Mouse (Mus musculus) lung, embryonic 16.5 days (tissue): ENCODE data around the gene Znrd1. TPM values are rescaled to one million over a fixed set of nuclear protein-coding genes. Genes with fewer than 3 reads are reported as not detected.
A peak's percentile ranks its signal among the peaks of the same experiment; 100 is the strongest.

Experiments
- ATAC-seq: fragments of 200-750 bp; cut with Nextera tagmentation; 2 replicates; pipeline ENCODE4 v1.8.0; 2017; ENCODE audit warnings: low read depth, mild to moderate bottlenecking, moderate library complexity
- H3K27ac ChIP-seq: fragments of 300-500 bp; sonication (generic); 2 replicates; pipeline ENCODE4 v1.5.1; 2014; ENCODE audit warnings: mild to moderate bottlenecking, control low read depth, low read length
- H3K27me3 ChIP-seq: fragments of 300-500 bp; sonication (generic); 2 replicates; pipeline ENCODE4 v1.6.1; 2014; ENCODE audit warnings: low read depth, low read length, mixed read lengths; ENCODE audit not compliant: control insufficient read depth, insufficient read depth
- H3K36me3 ChIP-seq: fragments of 300-500 bp; sonication (generic); 2 replicates; pipeline ENCODE4 v1.6.1; 2014; ENCODE audit warnings: low read length; ENCODE audit not compliant: control insufficient read depth, insufficient read depth
- H3K4me1 ChIP-seq: fragments of 300-500 bp; sonication (generic); replicated peaks from 2 replicates; pipeline ENCODE4 v1.6.1; 2014; ENCODE audit warnings: low read length, mixed read lengths; ENCODE audit not compliant: control insufficient read depth, insufficient read depth
- H3K4me2 ChIP-seq: fragments of 300-500 bp; sonication (generic); 2 replicates; pipeline ENCODE4 v1.6.1; 2014; ENCODE audit warnings: low read depth, low read length, control low read depth
- H3K4me3 ChIP-seq: fragments of 300-500 bp; sonication (generic); 2 replicates; pipeline ENCODE4 v1.5.1; 2014; ENCODE audit warnings: mild to moderate bottlenecking, low read length, control low read depth
- H3K9ac ChIP-seq: fragments of 300-500 bp; sonication (generic); 2 replicates; pipeline ENCODE4 v1.6.1; 2014; ENCODE audit warnings: low read length, control low read depth
- H3K9me3 ChIP-seq: fragments of 300-500 bp; sonication (generic); 2 replicates; pipeline ENCODE4 v1.6.1; 2016; ENCODE audit warnings: low read length; ENCODE audit not compliant: control insufficient read depth
- WGBS: fragments of 180-500 bp; shearing (Covaris S2); extraction: QIAGEN DNeasy Blood & Tissue Kit; methylation state at CpG from one replicate; pipeline ENCODE4 v1.1.7; 2014; 5-methylcytosine and 5-hydroxymethylcytosine counted together
- polyA plus RNA-seq: library from polyadenylated mRNA; unstranded; fragments of >200 nt; fragmentation: Nextera tagmentation; extraction: Ambion mirVana; gene quantifications from 2 replicates; pipeline ENCODE4 v1.2.1, GENCODE M21; 2015

The Znrd1 gene
- polyA plus RNA-seq, 1 experiment from 2014 or later, result 96.4 TPM

DNA sequence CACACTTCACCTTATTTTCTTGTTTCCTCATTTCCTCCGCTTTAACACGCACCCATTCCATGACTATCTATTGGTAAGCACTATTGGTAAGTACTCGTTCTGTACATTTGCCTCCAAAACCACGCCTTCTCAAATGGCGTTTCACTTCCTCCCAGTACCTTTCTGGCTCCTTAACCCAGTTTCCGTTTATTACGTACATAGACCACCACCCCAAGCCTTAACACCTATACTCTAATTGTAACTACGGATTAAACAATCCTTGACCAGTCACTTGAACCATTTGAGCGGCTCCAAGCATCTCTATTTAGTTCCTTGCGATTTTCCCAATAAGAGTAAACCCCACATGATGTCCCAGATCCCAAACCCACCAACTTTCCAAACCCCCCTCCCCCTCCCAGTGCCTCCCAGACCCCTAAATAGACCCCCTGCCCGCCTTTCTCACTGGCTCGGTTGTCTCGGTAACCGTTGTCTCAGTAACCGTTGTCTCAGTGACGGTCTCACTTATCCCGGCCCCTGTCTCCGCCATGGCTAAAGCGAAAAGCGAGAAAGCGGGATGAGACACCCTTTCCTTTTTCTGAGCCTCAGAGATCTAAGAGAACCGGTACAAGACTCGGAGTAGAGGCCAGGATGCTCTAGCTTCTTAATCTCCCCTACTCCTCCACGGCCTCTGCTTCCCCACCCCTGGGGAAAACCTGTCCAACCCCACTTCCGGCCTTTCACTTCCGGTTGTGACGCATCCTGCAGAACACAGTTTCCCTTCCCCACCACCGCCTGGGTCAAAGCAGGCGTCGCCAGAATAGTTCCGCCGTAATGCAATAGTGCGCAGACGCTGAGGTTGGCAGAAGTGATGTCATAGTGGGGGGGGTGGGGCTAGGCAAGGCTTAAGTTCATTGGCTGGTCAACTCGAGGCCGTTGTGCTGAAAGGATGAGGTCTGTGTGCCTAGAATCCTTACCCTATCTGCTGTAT, 7.1 kb downstream of the Znrd1 start, which contains the start of gene Ppp1r11:
TSS of gene Ppp1r11 (minus strand) at position 761 of the 967 bp plus-strand sequence.
- H3K27me3 ChIP-seq, result peaks cover 5% of the 10 kb centered on the region
- H3K9ac ChIP-seq, result peak within 1 kb of the TSS; percentile 87
- peak; percentile 97 for ATAC-seq
- H3K4me2 ChIP-seq, result peak within 1 kb of the TSS; percentile 90
- peak within 1 kb of the TSS; percentile 53 for H3K27ac ChIP-seq
- peaks cover 20% of the 10 kb centered on the region for H3K36me3 ChIP-seq
- H3K9me3 ChIP-seq, result no peaks in the 10 kb centered on the region
- peak within 1 kb of the TSS; percentile 90 for H3K4me3 ChIP-seq
- peaks cover 21% of the 10 kb centered on the region for H3K4me1 ChIP-seq
- 2% methylated on average over 36 of the region's 36 CpGs for WGBS

DNA sequence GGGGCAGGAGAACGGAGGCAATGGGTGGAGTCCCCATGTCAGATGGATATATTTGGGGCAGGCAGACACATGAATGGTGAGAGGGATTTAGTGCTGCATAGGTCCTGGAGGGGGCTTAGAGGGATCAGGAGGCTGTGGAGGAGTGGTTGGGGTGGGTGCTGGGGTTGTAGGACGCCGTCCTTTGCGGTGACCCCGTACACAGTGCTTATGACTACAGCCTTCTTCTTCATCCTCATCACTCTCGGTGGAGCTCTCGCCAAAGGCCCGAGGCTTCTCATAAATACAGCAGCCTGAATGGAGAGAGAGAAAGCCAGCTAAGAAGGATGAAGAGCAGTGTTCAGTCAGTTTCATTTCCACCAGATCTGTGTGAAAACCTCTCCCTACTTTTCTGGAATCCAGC, 9.1 kb downstream of the Znrd1 start:
- ATAC-seq, result no peak
- 90% methylated on average over 8 of the region's 8 CpGs for WGBS
- H3K4me1 ChIP-seq, result peaks cover 21% of the 10 kb centered on the region

DNA sequence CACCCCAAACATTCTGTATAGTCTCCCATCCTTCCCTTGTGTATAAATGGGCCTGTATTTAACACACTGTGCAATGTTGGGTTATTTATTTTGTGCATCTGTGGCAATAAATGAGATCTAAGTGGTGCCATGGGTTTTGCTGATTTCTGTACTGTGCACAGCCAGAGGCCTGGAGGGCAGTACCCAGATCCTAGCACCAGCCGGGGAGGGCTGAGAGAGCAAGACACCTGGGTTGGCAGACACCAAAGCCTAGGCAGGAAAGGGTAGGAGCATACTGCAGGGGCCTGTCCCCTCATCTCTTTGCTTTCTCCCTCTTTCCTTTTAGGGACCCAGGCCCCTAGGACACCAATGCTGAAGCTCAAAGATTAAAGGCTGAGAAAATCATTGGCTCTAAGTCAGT, 10.1 kb downstream of the Znrd1 start:
- Histone ChIP-seq H3K9me3 (no peaks in the 10 kb centered on the region), H3K36me3 (peaks cover 13% of the 10 kb centered on the region), H3K4me2 (no peak overlapping the region), H3K4me3 (no peak overlapping the region), H3K27me3 (peaks cover 33% of the 10 kb centered on the region), H3K27ac (no peak overlapping the region), H3K4me1 (peaks cover 21% of the 10 kb centered on the region), H3K9ac (no peak overlapping the region)
- no peak for ATAC-seq
- 85% methylated on average over 1 of the region's 1 CpGs for WGBS

More for the DNA sequence above, 9.1 kb downstream of the Znrd1 start:
- Histone ChIP-seq H3K9ac (no peak overlapping the region), H3K27ac (no peak overlapping the region), H3K36me3 (peaks cover 15% of the 10 kb centered on the region), H3K9me3 (no peaks in the 10 kb centered on the region), H3K4me2 (no peak overlapping the region), H3K4me3 (no peak overlapping the region), H3K27me3 (peaks cover 25% of the 10 kb centered on the region)

DNA sequence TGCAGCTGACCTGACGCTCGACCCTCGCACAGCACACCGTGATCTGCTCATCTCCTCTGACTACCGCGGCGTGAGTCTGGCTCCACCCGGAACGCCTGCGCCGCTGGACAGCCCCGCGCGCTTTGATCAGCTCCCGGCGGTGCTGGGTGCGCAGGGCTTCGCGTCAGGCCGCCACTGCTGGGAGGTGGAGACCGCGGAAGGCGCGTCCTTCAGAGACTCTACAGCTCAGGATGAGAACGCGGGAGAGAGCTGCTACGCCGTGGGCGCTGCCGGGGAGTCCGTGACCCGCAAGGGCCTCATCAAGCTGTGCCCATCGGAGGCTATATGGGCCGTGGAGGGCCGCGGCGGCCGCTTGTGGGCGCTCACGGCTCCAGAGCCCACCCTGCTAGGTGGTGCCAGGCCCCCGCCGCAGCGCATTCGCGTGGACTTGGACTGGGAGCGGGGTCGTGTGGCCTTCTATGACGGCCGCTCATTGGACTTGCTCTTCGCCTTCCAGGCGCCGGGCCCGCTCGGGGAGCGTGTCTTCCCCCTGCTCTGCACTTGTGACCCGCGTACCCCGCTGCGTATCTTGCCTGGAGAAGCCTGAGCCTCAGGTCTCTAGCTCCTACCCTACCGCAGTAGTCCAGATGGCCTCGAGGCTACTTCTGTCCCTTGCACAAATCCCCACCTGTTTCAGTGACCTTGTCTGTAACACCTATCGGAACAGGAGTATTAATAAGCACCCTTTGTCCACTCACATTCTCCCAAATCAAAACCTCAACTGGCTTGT, 11.1 kb downstream of the Znrd1 start:
- WGBS, result under 1% methylated on average over 62 of the region's 62 CpGs
- Histone ChIP-seq H3K27me3 (peaks cover 43% of the 10 kb centered on the region), H3K4me3 (peak overlapping the region; percentile 58), H3K4me1 (peaks cover 26% of the 10 kb centered on the region), H3K9ac (peak overlapping the region; percentile 79), H3K27ac (no peak overlapping the region), H3K9me3 (no peaks in the 10 kb centered on the region), H3K4me2 (peak overlapping the region; percentile 98), H3K36me3 (peaks cover 13% of the 10 kb centered on the region)
- ATAC-seq, result peak; percentile 32

DNA sequence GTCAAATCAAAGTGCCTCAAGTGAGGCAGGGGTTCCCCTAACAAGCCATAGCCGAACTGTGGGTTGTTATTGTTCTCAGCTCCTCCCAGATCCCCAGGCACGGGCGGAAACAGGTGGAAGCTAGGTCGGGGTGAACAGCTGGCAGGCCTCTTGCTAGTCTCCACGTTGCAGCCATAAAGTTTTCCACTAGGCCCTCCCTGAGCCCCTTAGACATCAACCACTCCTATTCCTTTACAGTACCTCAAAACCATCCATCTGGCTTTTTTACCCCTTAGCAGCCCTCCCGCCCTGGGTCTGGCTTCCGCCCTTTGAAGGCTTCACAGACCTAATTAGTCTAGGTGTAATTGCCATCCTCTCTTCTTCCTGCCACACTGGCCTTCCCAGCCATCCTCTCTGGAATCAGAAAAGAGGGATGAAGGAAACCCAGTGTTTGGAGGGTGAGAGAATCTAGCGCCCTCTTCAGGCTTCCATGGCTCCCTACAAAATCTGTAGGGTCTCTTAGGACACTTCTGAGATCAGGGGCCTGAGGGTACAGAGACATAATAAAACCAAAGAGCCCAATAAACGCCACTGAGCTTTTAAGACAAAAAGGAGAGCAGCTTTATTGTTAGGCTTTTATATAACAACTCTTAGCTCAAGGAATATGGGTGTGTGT, 14.1 kb downstream of the Znrd1 start:
- no peak overlapping the region for H3K4me3 ChIP-seq
- 22% methylated on average over 9 of the region's 9 CpGs for WGBS

DNA sequence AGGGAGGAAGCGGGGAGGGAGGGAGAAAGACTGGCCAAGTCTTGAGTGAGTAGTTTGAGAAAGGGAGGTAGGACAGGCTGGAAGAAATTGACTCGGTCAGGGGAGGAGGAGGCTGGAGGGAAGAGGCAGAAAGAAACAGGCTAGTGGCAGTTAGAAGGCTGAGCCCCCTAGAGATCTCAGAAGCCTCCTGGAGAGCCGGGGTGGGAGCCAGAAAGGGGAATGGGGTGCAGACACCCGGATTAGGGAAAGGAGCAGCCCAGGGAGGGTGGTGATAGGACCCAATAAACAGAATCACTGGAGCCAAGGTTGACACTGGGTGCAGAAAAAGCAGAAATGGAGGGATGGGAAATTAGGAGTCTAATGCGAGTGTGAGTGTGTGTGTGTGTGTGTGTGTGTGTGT, 14.7 kb downstream of the Znrd1 start:
- H3K27ac ChIP-seq, result no peak overlapping the region

More for the DNA sequence above, 14.1 kb downstream of the Znrd1 start:
- Histone ChIP-seq H3K36me3 (peaks cover 10% of the 10 kb centered on the region), H3K9ac (no peak overlapping the region), H3K27me3 (peaks cover 48% of the 10 kb centered on the region), H3K4me2 (no peak overlapping the region), H3K9me3 (no peaks in the 10 kb centered on the region), H3K27ac (no peak overlapping the region), H3K4me1 (peaks cover 12% of the 10 kb centered on the region)
- no peak for ATAC-seq

DNA sequence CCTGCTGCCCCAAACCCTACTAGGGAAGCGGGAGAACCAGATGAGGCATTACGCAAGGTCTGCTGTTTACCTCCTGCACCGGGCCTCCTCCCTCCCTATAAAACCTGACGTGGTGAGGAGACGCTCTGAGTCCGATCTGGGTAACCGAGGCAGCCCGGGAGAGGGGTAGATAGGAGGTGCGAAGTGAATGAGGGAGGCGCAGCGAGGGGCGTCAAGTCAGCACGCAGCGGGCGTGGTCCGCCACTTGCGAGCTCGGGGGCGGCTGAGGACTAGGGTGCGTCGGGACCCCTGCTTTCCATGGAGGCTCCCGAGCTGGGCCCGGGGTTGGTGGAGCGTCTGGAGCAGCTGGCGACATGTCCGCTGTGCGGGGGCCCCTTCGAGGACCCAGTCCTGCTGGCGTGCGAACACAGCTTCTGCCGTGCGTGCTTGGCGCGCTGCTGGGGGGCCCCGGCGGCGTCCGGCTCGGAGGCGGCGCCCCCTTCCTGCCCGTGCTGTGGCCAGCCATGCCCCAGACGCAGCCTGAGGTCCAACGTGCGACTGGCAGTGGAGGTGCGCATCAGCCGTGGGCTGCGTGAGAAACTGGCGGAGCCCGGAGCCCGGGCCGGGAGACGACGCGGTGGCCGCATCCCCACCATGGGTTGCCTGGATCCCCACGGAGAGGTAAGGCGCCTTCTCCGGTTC, 15.4 kb downstream of the Znrd1 start, which contains the start of gene Rnf39:
TSS of gene Rnf39 (plus strand) at position 128 of the 681 bp plus-strand sequence.
- ATAC-seq, result peak; percentile 70
- Histone ChIP-seq H3K27ac (peak within 1 kb of the TSS; percentile 12; the same call in 1 of the 2 replicates), H3K36me3 (no peaks in the 10 kb centered on the region), H3K4me2 (peak within 1 kb of the TSS; percentile 75), H3K9me3 (no peaks in the 10 kb centered on the region), H3K4me1 (peaks cover 12% of the 10 kb centered on the region), H3K27me3 (peaks cover 48% of the 10 kb centered on the region), H3K9ac (peak within 1 kb of the TSS; percentile 53), H3K4me3 (peak within 1 kb of the TSS; percentile 48)
- WGBS, result 1% methylated on average over 58 of the region's 59 CpGs

More for the DNA sequence above, 14.7 kb downstream of the Znrd1 start:
- Histone ChIP-seq H3K9ac (no peak overlapping the region), H3K27me3 (peaks cover 48% of the 10 kb centered on the region), H3K4me1 (peaks cover 12% of the 10 kb centered on the region), H3K9me3 (no peaks in the 10 kb centered on the region), H3K4me2 (peak overlapping the region; percentile 75), H3K36me3 (peaks cover 5% of the 10 kb centered on the region), H3K4me3 (peak overlapping the region; percentile 48)
- ATAC-seq, result no peak
- 21% methylated on average over 5 of the region's 5 CpGs for WGBS

DNA sequence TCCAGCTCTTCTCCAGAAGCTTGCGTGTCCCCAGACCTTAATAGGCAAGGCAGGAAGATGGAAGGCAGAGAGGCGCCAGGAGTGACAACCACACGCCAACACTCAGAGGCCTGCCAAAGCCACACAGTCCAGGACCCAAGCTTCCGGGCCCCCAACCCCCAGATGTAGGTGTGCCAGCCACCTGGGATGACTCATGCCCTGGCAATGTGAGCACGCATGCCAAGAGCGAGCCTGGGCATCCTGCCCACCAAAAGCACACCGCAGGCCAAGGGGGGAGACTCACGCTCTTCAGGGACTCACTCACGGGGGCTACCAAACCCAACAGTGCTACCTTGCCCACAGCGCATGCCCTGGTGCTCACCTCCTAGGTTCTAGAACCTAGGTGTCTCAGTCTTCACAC, 16.0 kb downstream of the Znrd1 start:
- Histone ChIP-seq H3K4me3 (peak overlapping the region; percentile 48), H3K9ac (peak overlapping the region; percentile 53), H3K27ac (0 out of 2 replicates have a peak overlapping the region, but pooled peaks have one; percentile 12), H3K4me1 (peaks cover 9% of the 10 kb centered on the region), H3K27me3 (peaks cover 48% of the 10 kb centered on the region), H3K9me3 (no peaks in the 10 kb centered on the region), H3K36me3 (no peaks in the 10 kb centered on the region), H3K4me2 (peak overlapping the region; percentile 75)
- ATAC-seq, result peak; percentile 89
- WGBS, result 31% methylated on average over 10 of the region's 10 CpGs
